Mouse (Mus musculus) hindlimb bud, embryonic 11.5 days (tissue): ENCODE measurements around the gene Acot7.

Experiments used
- DNase-seq: peaks from one replicate; pipeline ENCODE4 v3.0.0-alpha.2; 2012; ENCODE audit warnings: low read depth, low spot score; ENCODE audit errors: extremely low spot score

The Acot7 gene

DNA sequence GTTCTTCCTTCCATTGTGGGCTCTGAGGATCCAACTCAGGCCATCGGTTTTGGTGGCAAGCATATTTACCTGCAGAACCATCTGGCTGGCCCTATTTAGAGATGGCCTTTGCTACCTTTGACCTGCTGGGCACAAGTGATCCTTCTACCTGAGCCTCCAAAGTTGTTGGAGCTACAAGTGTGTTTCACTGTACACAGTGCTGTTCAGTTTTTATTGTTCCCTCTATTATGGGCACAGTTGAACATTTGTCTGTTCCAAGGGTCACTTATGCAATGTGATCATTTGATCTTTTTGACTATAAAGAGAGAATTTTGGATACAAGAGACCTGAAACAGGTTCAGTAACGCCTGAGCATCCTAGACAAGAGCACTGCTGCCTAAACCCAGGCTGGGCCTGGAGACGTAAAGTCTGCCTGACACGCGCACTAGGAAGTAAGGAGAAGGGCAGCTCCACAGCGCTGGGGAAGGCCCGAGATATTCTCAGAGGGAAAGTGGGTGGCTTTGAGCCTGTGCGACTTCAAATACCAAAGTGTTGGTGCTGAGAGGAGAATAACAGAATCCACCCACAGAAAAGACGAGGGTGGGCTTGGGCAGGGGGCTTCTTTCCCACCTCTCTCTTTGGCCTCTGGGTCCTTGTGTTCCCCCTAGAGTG lies 65.4 kb downstream of the Acot7 start:
- no peak for DNase-seq

DNA sequence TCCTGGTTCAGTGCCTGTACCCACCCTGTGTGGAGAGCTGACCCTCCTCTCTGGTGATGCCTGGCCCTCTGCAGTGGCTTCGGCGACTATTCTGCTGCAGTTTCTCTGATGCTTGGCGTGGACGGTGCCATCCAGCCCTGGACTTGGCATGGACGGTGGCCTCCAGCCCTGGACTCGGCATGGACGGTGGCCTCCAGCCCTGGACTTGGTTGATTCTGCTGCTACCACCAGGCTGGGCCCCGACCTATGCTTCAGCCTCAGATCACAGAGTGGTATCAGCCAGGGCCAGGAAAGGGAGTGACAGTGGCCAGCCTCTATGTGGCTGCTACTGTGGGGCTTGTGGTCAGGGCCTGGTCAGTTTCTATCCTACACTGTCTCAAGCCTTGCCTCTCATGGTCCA lies 66.0 kb downstream of the Acot7 start:
- DNase-seq = no peak

DNA sequence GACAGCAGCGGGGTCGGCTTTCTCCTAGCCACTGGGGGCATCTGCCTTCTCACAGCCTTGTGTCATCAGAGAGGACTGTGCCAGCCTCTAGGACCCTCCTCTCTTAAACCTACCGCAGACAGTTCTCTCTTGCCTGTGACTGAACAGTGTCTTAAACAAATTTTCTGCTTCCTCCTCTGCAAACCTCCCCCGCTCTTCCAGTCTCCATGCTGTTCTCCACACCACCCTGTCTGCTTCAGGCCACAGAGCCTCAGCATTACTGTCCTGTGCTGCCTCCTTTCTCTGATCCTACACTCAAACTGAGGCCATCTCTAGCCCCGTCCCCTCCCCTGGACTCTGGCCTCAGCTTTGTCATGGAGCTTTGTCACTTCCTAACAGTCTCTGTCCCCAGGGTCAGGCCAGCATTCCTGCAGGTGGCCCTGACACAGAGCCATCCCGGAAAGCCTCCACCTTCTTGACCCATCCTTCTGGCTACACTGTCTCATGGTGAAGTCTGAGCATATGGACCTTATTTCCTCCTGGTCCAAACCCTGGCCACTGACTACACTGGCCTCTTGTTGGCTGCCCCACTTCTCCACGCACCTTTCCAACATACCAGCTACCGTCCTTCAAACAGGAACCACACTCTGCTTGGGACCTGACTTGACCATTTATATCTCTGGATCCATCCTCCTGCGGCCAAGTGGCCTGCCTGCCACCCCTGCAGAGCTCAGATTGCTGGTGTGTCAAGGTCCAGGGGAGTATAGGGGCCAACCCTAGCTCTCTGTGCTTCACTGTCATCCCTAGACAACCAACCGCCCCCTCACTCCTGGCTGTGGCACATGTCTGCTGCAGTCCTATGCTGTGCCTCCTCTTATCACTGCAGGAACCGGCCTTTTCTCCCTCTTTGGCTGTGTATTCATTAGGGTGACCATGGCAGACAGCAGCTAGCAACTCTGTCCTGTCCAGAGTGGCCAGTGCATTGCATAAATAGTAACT lies 66.9 kb downstream of the Acot7 start:
- no peak for DNase-seq

DNA sequence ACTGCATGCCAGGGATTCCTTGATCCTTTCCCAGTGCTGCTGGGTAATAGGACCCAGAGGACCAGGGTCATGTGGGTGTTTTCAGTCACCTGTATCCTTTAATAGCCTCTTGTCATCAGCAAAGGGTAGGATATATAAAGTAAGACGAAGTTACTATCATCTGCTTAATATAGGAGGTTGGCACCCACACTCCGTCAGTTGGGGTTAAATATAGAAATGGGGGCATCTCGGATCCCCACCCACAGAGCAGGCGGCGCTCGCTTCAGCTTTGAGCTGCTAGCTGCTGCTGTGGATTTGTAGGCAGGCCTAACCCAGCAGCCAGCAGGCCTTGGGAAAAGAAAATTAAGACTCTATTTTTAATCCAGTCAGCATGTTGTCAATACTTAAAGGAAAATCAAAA lies 68.1 kb downstream of the Acot7 start:
- DNase-seq = no peak

DNA sequence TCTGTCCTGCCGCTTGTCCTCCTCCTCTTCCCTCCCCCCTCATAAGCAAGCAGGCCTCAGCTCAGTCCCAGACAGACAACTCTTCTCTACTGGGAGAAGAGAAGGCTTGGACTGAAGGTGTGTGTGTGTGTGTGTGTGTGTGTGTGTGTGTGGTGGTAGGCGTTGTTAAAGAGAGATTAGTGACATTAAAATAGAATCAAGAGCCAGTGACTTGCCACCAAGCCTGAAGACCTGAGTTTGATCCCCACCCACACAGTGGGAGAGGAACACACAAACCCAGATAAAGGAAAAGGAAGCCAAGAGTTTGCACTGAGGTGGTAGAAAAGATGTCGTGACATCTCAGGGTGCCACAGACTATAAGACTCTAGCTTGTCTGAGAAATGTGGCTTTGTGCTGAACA lies 69.3 kb downstream of the Acot7 start:
- DNase-seq = no peak

DNA sequence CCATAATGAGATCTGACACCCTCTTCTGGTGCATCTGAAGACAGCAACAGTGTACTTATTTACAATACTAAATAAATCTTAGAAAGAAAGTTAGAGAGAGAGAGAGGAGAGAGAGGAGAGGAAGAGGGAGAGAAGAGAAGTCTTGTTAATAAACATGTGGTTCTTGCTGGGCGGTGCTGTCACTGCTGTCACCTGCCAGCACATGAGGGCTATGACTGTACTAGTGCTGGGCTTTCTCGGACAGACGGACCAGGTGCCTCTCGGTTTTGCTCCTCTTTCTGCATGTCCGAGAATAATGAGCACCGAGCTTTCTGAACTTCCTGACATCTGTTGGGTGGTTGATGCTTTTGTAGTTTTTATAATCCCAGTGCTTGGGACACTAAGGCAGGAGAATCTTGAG lies 72.7 kb downstream of the Acot7 start:
- no peak for DNase-seq

DNA sequence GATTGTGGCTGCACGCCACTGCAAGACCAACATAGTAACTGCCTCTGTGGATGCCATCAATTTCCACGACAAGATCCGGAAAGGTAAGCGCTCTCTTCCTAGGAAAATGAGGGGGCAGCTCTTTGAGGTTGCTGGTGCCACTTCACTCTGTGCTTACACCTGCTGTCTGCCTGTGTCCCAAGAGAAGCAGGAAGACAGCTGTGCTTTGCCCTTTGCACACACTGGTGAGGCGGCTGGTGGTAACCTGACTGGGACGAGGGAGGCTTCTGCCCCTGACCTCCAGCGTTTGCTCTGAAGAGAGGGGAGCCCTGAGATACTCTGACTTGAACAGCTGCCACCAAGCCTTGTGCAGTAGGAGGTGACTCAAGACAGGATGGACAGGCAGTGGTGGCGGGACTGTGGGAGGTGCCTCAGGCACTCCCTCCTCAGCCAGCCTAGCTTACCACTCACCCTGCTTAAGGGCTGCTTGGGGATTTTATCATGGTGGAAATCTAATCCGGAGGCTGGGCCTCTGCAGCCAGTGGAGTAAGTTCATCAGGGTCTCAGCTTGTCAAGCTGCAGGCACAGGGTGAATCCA lies 75.3 kb downstream of the Acot7 start:
- no peak for DNase-seq

DNA sequence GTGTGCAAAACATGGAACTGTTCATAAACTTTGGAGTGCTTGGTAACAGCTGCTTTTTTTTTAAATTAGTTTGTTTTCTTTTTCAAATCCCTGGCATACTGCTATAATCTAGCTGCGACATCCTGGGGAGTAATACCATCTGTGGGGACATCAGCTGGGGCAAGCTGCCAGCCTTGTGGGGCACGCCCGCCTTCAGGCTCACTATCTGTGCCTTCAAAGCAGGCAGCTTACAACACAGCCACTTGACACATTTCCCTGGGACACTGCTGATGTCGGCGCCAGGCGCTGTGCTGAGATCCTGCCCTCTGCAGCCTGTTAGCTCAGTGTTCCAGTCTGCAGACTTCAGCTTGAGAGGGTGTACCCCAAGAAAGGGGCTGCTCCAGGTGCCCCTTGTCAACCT lies 79.1 kb downstream of the Acot7 start:
- DNase-seq = no peak

DNA sequence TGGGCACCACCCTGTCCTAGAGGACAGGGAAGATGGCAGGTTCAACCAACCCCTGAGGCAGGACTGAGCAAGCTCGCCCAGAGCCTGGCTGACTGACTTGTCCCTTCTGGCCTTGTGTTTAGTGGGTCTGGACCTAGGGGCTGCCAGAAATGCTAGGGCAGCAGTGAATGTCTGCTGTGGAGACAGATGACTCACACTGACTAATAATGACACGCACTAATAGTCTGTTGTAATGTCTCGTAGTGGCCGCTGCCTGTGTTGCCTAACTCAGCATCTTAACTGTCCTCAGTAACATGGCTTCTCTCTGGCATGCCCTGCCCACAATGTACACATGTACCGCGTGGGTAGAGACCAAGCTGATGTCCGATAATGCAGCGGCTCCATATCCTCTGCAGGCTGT lies 82.5 kb downstream of the Acot7 start:
- DNase-seq = no peak

DNA sequence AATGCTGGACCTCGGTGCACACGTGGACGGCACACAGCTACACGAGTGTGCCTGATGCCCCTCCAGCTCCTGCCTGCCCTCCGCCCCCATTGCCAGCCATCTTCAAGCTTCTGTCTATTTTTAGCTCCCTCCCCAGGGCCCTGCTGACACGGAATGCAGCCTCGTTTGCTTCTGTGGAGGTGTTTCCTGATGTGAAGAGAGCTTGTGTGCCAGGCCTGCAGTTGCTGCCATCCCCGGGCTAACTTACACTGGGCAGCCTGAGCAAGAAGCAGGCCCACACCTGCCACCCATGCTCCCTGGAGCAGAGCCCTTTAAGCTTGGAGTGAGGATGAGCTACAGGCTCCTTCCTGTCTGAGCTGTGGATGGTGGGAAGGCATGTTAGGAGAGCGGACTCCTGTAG lies 84.3 kb downstream of the Acot7 start:
- DNase-seq = no peak

DNA sequence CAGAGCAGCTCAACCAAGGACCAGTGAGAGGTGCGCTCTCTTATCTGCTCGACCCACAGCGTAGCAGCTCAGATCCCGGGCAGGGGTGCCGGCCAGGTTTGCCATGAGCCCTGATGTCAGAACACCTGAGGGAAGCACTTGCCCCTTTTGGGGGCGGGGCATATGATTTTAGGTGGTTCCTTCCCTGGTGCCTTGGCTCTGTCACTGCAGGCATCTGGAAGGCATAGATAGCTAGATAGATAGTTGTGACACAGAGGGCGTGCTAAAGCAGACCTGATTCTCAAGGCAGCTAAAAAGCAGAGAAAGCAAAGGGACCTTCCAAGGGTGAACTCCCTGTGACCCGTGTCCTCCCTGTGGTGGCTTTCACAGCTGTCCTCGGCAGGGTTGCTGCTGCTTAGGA lies 85.2 kb downstream of the Acot7 start:
- DNase-seq = no peak

DNA sequence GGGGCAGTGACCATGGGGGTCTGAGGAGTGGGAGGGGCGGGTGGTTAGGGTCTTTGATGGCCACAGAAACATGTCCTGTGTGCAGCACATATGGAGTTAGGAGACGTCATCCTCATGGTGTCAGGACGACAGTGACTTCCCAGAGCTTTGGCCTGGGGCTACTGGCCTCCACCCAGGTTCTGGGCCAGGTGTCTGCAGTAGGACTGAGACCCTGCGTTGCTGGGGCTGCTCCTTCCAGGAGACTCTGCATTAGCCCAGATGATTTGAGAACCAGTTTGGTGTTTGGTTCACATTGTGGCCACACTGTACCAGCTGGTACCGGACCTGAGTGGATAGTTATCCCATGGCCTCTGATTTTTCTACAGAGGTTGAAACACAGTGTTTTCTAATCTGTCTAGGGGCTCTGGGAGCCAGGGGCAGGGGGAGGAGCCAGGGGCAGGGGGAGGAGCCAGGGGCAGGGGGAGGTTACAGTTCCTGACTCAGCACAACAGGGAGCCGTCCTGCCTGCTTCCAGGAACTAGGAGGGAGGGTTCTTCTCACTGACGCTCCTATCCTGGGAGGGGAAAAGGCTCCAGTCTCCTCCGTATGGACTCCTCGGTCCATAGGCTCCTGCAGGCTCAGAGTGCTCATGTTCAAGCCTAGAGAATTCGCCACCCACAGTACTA lies 85.7 kb downstream of the Acot7 start:
- DNase-seq = no peak

DNA sequence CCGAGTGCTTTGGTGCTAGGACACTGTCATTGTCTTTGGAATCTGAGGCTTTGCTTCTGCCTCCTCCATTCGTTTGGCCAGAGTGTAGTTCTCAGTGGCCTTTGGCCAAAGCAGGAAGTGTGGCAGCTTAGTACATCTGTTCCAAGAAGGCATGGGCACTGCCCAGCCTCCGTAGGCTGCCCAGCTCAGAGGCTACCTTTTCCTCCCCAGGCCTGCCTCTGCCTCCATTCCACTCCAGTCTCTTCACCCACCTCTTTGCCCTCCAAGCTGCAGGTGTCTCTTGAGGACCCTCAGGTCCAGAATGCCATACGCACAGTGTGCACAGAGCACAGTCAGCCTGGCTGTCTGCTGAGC lies 86.2 kb downstream of the Acot7 start:
- no peak for DNase-seq

DNA sequence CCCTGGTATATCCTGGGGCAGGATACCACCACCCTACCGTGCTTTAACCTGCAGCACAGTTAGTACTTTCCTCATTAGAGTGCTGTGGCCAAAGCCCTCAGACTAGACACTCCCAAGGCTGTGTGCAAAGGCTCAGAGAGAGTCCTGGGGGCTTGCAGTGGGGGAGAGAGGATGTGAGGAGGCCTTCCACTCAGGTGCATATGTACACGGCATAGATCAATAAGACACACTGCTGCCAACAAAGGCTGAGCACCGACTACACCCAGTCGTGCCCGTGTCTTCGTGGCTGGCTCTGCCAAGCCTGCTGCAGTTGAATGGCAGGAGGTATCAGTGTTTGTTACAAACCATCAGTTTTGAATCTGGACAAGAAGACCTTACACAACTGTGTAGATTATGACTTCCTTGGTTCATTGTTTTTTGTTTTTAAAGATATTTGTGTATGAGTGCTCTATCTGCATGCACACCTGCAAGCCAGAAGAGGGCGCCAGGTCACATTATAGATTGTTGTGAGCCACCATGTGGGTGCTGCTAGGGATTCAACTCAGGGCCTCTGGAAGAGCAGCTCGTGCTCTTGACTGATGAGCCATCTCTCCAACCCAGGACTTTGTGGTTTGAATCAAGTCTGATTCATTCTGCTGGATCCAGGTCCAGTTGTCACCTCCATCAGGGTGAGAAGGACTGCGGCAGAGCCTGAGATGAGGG lies 87.1 kb downstream of the Acot7 start:
- no peak for DNase-seq

DNA sequence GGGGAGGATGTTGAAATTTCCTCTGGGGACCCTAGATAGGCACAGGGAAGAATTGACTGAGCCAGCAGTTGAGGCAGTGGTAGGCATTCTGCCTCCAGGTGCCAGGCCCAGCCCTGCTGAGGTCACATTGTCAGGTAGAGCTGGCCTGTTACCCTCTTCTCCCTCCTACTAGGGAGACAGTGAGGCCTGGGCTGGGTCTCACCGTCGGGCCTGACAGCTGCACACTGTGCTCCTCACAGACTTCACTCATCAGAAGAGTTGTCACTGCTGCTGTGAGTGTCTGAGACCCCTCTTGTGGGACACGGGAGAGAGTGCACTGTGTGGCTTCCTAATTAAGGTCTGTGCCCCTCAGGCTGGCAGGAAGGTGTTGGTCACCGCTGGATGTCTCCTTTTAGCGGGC lies 87.9 kb downstream of the Acot7 start:
- no peak for DNase-seq

DNA sequence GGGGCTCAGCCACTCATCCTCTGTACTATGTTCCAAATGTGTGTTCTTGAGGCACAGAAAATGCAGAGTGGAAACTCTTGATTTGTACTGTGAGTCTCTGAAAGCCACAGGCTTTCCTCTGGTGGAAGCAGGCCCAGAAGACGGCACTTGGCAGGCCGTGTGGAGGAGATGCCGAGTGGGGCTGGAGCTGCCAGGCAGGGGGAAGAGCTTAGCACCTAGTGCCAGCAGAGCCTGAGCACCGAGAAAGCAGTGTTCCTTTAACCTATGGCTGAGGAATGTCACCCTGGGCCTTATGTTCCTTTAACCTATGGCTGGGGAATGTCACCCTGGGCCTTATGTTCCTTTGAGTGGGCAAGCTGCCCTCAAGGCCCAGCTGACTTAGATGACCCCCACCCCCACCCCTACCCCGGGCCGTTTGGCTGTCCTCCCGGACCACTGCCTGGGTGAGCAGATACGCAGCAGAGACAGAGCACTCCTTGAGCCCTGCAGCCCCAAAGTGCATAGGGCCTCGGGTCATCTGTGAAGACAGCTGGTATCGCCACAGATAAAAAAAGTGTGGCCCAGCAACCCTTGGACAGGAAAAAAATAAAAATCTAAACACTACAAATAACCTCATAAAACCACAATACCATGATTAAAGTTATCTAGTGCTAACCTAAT lies 88.4 kb downstream of the Acot7 start:
- no peak for DNase-seq

DNA sequence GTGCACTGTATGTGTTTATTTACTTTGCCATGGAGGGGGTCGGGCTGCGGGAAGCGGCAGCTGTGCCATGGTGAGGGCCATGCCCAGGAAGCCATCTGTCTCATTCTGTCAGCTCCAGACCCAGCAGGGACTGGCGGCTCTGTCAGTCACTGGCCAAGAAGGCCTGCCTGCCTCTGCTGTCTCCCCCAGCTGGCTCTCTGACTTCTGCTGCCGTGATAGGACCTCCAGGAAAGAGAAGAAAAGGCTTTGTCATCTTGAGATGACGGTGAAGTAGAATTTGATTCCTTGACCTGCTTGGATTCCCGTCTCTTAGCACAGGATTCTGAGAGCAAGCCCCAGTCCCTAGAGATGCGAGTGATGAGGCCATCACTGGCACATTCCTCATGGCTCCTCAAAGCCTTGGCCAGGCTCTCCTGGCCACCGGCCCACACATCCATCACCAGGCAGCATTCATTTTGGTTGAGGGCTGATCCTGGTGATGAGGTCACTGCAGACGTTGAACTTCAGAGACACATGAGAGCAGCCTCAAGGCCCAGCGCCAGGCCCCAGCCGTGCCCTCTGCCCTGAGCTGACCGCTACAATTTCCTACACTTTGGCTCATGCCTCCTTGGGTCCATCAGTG lies 89.9 kb downstream of the Acot7 start:
- DNase-seq = no peak

DNA sequence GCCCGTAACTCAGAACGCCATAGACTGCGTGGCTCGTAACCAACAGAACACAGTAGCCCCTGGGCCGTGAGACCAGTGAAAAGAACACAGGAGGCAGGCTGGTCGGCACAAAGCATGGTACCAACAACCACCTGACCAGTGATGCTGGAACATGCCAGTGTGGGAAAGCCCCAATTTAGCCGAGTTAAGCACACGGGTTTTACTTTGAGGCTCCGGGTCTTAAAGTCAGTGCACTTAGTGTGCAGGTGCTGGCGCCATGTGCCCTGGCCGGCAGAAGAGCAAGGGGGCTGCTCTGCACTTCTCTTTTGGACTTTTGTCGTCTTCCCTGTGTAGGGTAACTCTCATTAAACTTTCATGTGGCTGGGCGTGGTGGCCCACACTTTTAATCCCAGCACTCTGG lies 92.0 kb downstream of the Acot7 start:
- no peak for DNase-seq

DNA sequence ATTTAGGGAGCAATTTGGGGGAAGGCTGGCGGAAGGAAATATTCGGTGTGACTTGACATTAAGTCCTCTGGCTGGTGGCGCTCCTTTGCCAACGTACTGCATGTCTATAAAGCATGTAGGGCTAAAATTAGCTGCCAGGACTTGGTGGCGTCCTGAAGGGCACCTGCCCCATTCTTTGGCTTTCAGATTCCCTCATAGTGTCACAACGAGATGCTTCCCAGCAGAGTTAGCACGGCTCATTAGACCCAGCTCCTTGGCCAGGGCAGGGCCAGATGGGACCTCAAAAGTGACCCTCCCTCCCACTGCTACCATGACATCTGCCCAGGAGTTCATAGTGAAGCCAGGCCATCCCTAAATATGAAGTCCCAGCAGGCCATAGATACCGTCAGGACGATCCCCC lies 92.7 kb downstream of the Acot7 start:
- DNase-seq = no peak

DNA sequence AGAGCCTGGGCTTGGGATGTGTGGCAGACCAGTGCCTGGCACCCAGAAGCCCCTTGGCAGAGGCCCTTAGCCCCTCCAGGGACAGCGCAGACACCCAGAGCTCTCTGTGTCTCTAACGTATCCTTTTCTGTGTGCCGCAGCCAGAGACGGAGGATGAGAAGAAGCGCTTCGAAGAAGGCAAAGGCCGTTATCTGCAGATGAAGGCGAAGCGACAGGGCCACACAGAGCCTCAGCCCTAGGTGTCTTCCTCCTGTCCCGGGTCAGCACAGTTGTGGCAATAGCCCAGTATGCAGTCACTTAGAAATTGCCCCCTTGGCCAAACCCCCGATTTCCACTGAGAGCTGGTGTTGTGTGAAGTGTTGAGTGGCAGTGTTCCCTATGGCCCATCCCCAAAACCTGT lies 93.4 kb downstream of the Acot7 start:
- DNase-seq = no peak
